Mouse (Mus musculus) kidney, adult 8-10 months (tissue): ENCODE measurements around the gene Pgr15l.

Experiments
- DNase-seq, 2 experiments: peaks; one replicate each; pipeline ENCODE4 v3.0.0; 2022

The Pgr15l gene

DNA sequence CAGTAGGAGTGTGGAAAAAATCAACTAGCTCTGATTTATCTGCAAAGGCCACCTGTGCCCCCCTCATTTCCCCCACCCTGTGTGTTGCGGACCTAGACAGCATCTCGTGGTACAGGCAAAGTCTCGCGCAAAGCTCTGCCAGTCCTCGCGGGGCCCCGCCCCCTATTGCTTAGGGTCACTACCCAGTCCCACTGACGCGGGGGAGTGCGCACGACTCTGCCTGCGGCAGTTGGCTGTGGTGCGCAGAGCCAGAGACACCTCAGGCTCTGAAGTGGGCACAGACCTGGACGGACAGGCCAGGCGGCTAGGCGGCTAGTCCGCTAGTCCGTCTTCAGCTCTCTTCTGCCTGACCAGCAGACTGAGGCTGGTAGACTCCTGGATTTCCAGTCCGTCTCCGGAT, at the start of gene Pgr15l:
Gene Pgr15l, plus strand, starts transcription at position 228 of the 400 bp plus-strand sequence.
- peak in 1 of 2 experiments; percentile 1 for DNase-seq

DNA sequence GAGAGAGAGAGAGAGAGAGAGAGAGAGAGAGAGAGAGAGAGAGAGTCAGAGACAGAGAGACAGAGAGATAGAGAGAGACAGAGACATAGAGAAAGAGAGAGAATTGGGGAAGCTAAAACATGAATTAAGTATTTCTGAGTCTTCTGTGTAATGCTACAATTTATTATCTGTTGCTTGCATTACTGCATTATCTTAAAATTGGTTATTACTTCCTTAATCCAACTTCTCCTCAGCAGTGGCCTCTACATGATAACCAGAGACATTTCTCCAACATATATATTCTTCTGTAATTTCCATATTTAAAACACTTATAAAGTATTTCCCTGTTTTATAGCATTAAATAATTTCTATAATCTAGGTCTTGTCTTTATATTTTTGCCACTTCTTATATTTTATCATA, 44.9 kb upstream of the Pgr15l start:
- no peak for DNase-seq

DNA sequence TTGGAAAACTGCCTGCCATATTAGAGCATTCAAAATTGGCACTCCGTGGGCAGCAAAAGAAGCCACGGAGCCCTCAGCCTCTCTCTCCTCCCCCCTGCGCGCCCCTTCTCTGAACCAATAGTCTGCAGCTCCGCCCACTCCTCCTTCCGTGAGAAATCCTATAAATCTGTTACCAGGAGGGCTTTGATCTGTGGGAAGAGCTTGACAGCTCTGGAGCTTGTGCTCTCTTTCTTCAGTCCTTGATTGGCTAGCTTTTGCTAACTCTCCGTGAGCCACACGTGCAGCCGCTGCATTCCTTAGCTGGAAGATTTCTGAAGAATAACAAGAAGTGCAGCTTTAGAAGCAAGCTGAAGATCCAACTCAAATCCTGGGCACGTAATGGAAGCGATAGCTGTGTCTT, 2.6 kb upstream of the Pgr15l start:
- DNase-seq: peak in 1 of 2 experiments; percentile 7
